Mouse (Mus musculus): Measurements from ENCODE around the gene Ntsr1.

Gene Ntsr1

GRCm38 (mm10) chr2:180499741-180500140 lies at the start of gene Ntsr1:
Ntsr1 (plus strand) TSS chr2:180499976.
- DNase-seq (ENCODE audit: low spot score) = no peak

GRCm38 (mm10) chr2:180450529-180450928 lies 49.2 kb upstream of the Ntsr1 start:
- DNase-seq (ENCODE audit: low spot score) = no peak

- DNase-seq (ENCODE audit: low spot score) = peak; percentile 42
These were observed 43.8 kb upstream of the Ntsr1 start, which contains the start of gene Slco4a1 for GRCm38 (mm10) chr2:180455723-180456698. Slco4a1 (plus strand) TSS chr2:180456245.

GRCm38 (mm10) chr2:180456705-180457104 lies 43.1 kb upstream of the Ntsr1 start:
- DNase-seq (ENCODE audit: low spot score) = no peak

- DNase-seq (ENCODE audit: low spot score) = no peak
These were observed 42.1 kb upstream of the Ntsr1 start for GRCm38 (mm10) chr2:180457680-180458079.

GRCm38 (mm10) chr2:180459437-180459836 lies 40.3 kb upstream of the Ntsr1 start:
- DNase-seq (ENCODE audit: low spot score) = no peak

- no peak for DNase-seq (ENCODE audit: low spot score)
These were observed 39.0 kb upstream of the Ntsr1 start for GRCm38 (mm10) chr2:180460801-180461200.

- DNase-seq (ENCODE audit: low spot score) = no peak
These were observed 37.2 kb upstream of the Ntsr1 start for GRCm38 (mm10) chr2:180462593-180462992.

GRCm38 (mm10) chr2:180466505-180466904 lies 33.3 kb upstream of the Ntsr1 start:
- no peak for DNase-seq (ENCODE audit: low spot score)

GRCm38 (mm10) chr2:180468871-180469270 lies 30.9 kb upstream of the Ntsr1 start:
- no peak for DNase-seq (ENCODE audit: low spot score)

GRCm38 (mm10) chr2:180469768-180470167 lies 30.0 kb upstream of the Ntsr1 start:
- DNase-seq (ENCODE audit: low spot score) = no peak

GRCm38 (mm10) chr2:180472306-180473079 lies 27.3 kb upstream of the Ntsr1 start:
- DNase-seq (ENCODE audit: low spot score) = no peak

GRCm38 (mm10) chr2:180473080-180473440 lies 26.7 kb upstream of the Ntsr1 start:
- peak; percentile 35 for DNase-seq (ENCODE audit: low spot score)

GRCm38 (mm10) chr2:180474864-180475263 lies 24.9 kb upstream of the Ntsr1 start:
- DNase-seq (ENCODE audit: low spot score) = no peak

GRCm38 (mm10) chr2:180482274-180482673 lies 17.5 kb upstream of the Ntsr1 start:
- no peak for DNase-seq (ENCODE audit: low spot score)

GRCm38 (mm10) chr2:180484882-180485281 lies 14.9 kb upstream of the Ntsr1 start:
- DNase-seq (ENCODE audit: low spot score) = no peak

- DNase-seq (ENCODE audit: low spot score) = no peak
These were observed 14.5 kb upstream of the Ntsr1 start for GRCm38 (mm10) chr2:180485306-180485705.

- no peak for DNase-seq (ENCODE audit: low spot score)
These were observed 11.5 kb upstream of the Ntsr1 start for GRCm38 (mm10) chr2:180488210-180488751.

- no peak for DNase-seq (ENCODE audit: low spot score)
These were observed 3.9 kb upstream of the Ntsr1 start for GRCm38 (mm10) chr2:180495906-180496305.

GRCm38 (mm10) chr2:180500726-180501125 lies 950 bp downstream of the Ntsr1 start:
- no peak for DNase-seq (ENCODE audit: low spot score)

GRCm38 (mm10) chr2:180501217-180501967 lies 1.6 kb downstream of the Ntsr1 start:
- DNase-seq (ENCODE audit: low spot score) = no peak

- no peak for DNase-seq (ENCODE audit: low spot score)
These were observed 6.5 kb downstream of the Ntsr1 start for GRCm38 (mm10) chr2:180506281-180506680.

Data from ovary, postnatal 14 days (tissue).